ENCODE assay signal across 12 mouse cellular contexts in the genomic region with DNA sequence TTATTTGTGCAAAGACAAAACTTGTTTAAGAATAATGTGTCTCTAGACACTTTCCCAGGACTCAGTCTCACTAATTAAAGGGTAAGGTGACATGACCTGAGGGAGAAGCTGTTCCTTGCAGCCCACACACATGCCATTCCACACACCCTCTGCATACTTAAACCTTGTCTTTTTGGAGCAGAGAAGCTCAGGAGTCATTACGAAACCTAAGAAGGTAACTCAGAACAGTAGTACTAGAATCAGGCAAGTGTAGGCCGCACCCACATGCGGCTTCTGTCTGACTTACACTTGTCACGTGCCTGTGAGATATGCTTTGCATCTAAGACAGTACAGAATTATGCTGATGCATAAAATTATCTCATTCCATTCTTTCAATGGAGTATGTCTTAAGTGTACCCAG. TPM values are rescaled to one million over a fixed set of nuclear protein-coding genes. Genes with fewer than 3 reads are reported as not detected.
DNase-seq lines count a peak whose midpoint lies in the region; ATAC-seq and TF ChIP-seq lines count a peak whose summit lies in the region.
"Had no signal": no experiment of that assay in that cellular context is flagged by ENCODE, and none has a peak within 500 bp of the region (broad histone marks: within the 10 kb centered on the region; RNA-seq: fewer than 3 reads in every experiment).

No protein-coding gene starts in this region.

- no peak for ATAC-seq in limb, embryonic 12.5 days (ENCODE audit: insufficient number of reproducible peaks, insufficient read depth, low FRiP score, low TSS enrichment, low read depth)
- ATAC-seq in forebrain, embryonic 15.5 days (replicated peaks) = no peak

- H3K9ac ChIP-seq in limb, embryonic 12.5 days (replicated peaks) = no peak overlapping the region
- peak overlapping the region; percentile 32; the same call in 1 of the 2 replicates for H3K9ac ChIP-seq in forebrain, embryonic 15.5 days (replicated peaks)
- H3K9ac ChIP-seq: lung, embryonic 14.5 days had no signal

- H3K27ac ChIP-seq in limb, embryonic 12.5 days = no peak overlapping the region
- no peak overlapping the region for H3K27ac ChIP-seq in limb, embryonic 10.5 days
- no peak overlapping the region for H3K27ac ChIP-seq in forebrain, embryonic 15.5 days (replicated peaks)
- H3K27ac ChIP-seq in olfactory bulb, adult 2 months (ENCODE audit: insufficient read depth, low read depth, low read length) = peak overlapping the region; percentile 16; the same call in 1 of the 2 replicates

- intact Hi-C loops in left cerebral cortex, postnatal 36 days (cut with DNase I) = loop anchor here (5.0 kb wide), 2 partner anchors 75 to 200 kb away; a partner anchor contains a TSS

- 81% methylated on average over 4 of the region's 4 CpGs for WGBS in limb, embryonic 12.5 days
- WGBS in limb, embryonic 10.5 days = 87% methylated on average over 4 of the region's 4 CpGs
- WGBS in forebrain, embryonic 15.5 days = 52% methylated on average over 4 of the region's 4 CpGs
- 33% methylated on average over 4 of the region's 4 CpGs for WGBS in olfactory bulb, adult 2 months

- no peak overlapping the region for H3K4me3 ChIP-seq in limb, embryonic 12.5 days (replicated peaks)
- no peak overlapping the region for H3K4me3 ChIP-seq in limb, embryonic 10.5 days
- peak overlapping the region; percentile 57 for H3K4me3 ChIP-seq in forebrain, embryonic 15.5 days
- no peak overlapping the region for H3K4me3 ChIP-seq in olfactory bulb, adult 2 months (ENCODE audit: insufficient read depth, low read depth, low read length)

- no peak for TF ChIP-seq POLR2A in olfactory bulb, adult 2 months (IDR thresholded peaks at IDR 0.05; ENCODE audit: insufficient read depth, low read depth, low read length)

- peaks cover 14% of the 10 kb centered on the region for H3K4me1 ChIP-seq in limb, embryonic 12.5 days (replicated peaks)
- peaks cover 19% of the 10 kb centered on the region for H3K4me1 ChIP-seq in limb, embryonic 10.5 days
- H3K4me1 ChIP-seq in forebrain, embryonic 15.5 days = peaks cover 33% of the 10 kb centered on the region
- H3K4me1 ChIP-seq in olfactory bulb, adult 2 months (ENCODE audit: control insufficient read depth, insufficient read depth, low read length) = peaks cover 3% of the 10 kb centered on the region

- H3K4me2 ChIP-seq in limb, embryonic 12.5 days = peak overlapping the region; percentile 40; the same call in 1 of the 2 replicates
- H3K4me2 ChIP-seq in forebrain, embryonic 15.5 days (replicated peaks) = peak overlapping the region; percentile 70
- H3K4me2 ChIP-seq: lung, embryonic 14.5 days had no signal

- TF ChIP-seq CTCF in olfactory bulb, adult 2 months (IDR thresholded peaks at IDR 0.05; ENCODE audit: insufficient read depth, low read depth, low read length) = no peak

- H3K36me3 ChIP-seq in limb, embryonic 12.5 days = no peaks in the 10 kb centered on the region
- H3K36me3 ChIP-seq in limb, embryonic 10.5 days = no peaks in the 10 kb centered on the region
- H3K36me3 ChIP-seq in forebrain, embryonic 15.5 days = no peaks in the 10 kb centered on the region

- no peaks in the 10 kb centered on the region for H3K27me3 ChIP-seq in limb, embryonic 12.5 days
- no peaks in the 10 kb centered on the region for H3K27me3 ChIP-seq in limb, embryonic 10.5 days (ENCODE audit: low read depth, poor library complexity, severe bottlenecking)
- no peaks in the 10 kb centered on the region for H3K27me3 ChIP-seq in forebrain, embryonic 15.5 days

- DNase-seq in limb, embryonic 10.5 days (ENCODE audit: low spot score) = no peak
- peak; percentile 20 to 22 for DNase-seq in left cerebral cortex, postnatal 36 days (ENCODE audit: low spot score in 2 of 2)
- no peak for DNase-seq in layer of hippocampus, adult 9-10 months (ENCODE audit: low spot score)
- DNase-seq in kidney, adult 8-10 months = no peak
- DNase-seq in adrenal gland, adult 18-20 months (ENCODE audit: low spot score in 2 of 2) = no peak
- DNase-seq: heart, adult 18-20 months; kidney, adult 18-20 months; lung, embryonic 14.5 days; thymus, adult 18-20 months had no signal

- no peaks in the 10 kb centered on the region for H3K9me3 ChIP-seq in limb, embryonic 12.5 days
- no peaks in the 10 kb centered on the region for H3K9me3 ChIP-seq in limb, embryonic 10.5 days (replicated peaks)
- H3K9me3 ChIP-seq in forebrain, embryonic 15.5 days = no peaks in the 10 kb centered on the region

RNA-seq across cellular contexts. Expression of a gene that starts 42.6 kb away (rescaled TPM):
- polyA plus RNA-seq in limb, embryonic 12.5 days (2016; fragmentation: Nextera tagmentation; extraction: Ambion mirVana) = 11.6 and 12.4 TPM in 2 replicates
- polyA plus RNA-seq in limb, embryonic 10.5 days (2016; fragmentation: Nextera tagmentation; extraction: Ambion mirVana) = 7.4 and 10.7 TPM in 2 replicates
- polyA plus RNA-seq in forebrain, embryonic 15.5 days (2015; fragmentation: Nextera tagmentation; extraction: Ambion mirVana) = 27.1 TPM in 2 replicates
- total RNA-seq in left cerebral cortex, postnatal 36 days (2021) = 10 to 100 TPM; 27.4 to 40.1 TPM
- not detected in 2 replicates for polyA plus RNA-seq in olfactory bulb, adult 2 months (2012; ENCODE audit: insufficient read depth, insufficient read length, low replicate concordance, missing spikeins)
- total RNA-seq in adrenal gland, adult 18-20 months (2021) = 10 to 100 TPM; 11.2 to 12.9 TPM

Comparison
In these comparisons a context has a peak if more than half of its experiments do, and no peak if none do; other contexts are left out.
1. DNase-seq: peak in left cerebral cortex, postnatal 36 days (2 of 2); none in limb, embryonic 10.5 days (single experiment), layer of hippocampus, adult 9-10 months (single experiment), kidney, adult 8-10 months (0 of 2) and adrenal gland, adult 18-20 months (0 of 2).